Mouse (Mus musculus): ENCODE data around the gene Dbndd1.

- TF ChIP-seq POLR2A (IDR thresholded peaks at IDR 0.05; ENCODE audit: insufficient read length, low read depth) = no peak
- TF ChIP-seq MAX (IDR thresholded peaks at IDR 0.05; ENCODE audit: low read depth) = no peak
- TF ChIP-seq CEBPB (IDR thresholded peaks at IDR 0.05; ENCODE audit: insufficient read depth, poor library complexity, severe bottlenecking) = no peak
- no peak for TF ChIP-seq TCF12 (IDR thresholded peaks at IDR 0.05; ENCODE audit: insufficient read depth, poor library complexity, severe bottlenecking)
- TF ChIP-seq USF1 (IDR thresholded peaks at IDR 0.05; ENCODE audit: low read depth) = no peak
- no peak for TF ChIP-seq MYOG (IDR thresholded peaks at IDR 0.05; ENCODE audit: control insufficient read depth in 1 of 3, insufficient read depth in 1 of 3, insufficient read length in 2 of 3, low read depth in 2 of 3)
- TF ChIP-seq POLR2AphosphoS2 (IDR thresholded peaks at IDR 0.05; ENCODE audit: insufficient read length, low read depth) = no peak
- no peak for TF ChIP-seq MYOD1 (IDR thresholded peaks at IDR 0.05; ENCODE audit: control insufficient read depth in 1 of 3, insufficient read length in 2 of 3, low read depth in 2 of 3)
- TF ChIP-seq E2F4 (IDR thresholded peaks at IDR 0.05; ENCODE audit: insufficient read depth) = no peak
- TF ChIP-seq SRF (IDR thresholded peaks at IDR 0.05; ENCODE audit: control insufficient read depth, insufficient read length, low read depth) = no peak
These were observed 23.8 kb downstream of the Dbndd1 start for GRCm38 (mm10) chr8:123491280-123492075.
